Mouse (Mus musculus): ENCODE data around the gene Ppp1r15a. TPM values are rescaled to one million over a fixed set of nuclear protein-coding genes. Genes with fewer than 3 reads are reported as not detected.
"Not testable (repeated sequence)": the region's sequence is repeated elsewhere in the genome, so short reads cannot be mapped to it uniquely, and the experiment has no call there.

Gene Ppp1r15a
- polyA plus RNA-seq, 1 experiment from 2014 or later = 14.2 TPM

DNA sequence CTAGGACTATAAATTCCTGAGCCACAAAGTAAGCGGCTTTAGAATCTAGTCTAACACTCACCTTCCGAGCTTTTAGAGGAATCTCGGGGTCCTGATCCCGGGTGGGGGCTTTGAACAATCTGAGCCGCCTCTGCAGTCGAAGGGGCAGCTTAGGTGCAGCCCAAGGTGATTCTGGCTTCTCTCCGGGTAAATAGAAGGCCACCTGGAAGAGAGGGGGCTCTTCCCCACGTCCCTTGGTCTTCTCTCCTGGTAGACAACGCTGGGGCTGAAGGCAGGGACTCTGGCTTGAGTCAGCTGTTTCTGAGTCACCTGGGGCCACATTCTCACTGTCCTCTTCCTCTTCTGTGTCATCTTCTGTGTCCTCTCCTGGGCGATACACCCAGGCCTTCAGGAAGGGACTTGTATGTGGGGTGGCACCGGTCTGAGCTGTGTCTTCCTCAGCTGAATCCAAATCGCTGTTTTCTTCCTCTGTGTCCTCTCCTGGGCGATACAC, 2.3 kb downstream of the Ppp1r15a start:
- 85% methylated on average over 13 of the region's 13 CpGs for WGBS
- no peak for ATAC-seq (ENCODE audit: low read depth)
- H3K36me3 ChIP-seq (ENCODE audit: control insufficient read depth, insufficient read depth, low read length) = no peaks in the 10 kb centered on the region
- H3K4me3 ChIP-seq (ENCODE audit: low read depth, low read length) = no peak overlapping the region
- H3K27ac ChIP-seq (ENCODE audit: low read depth, low read length) = no peak overlapping the region
- H3K4me1 ChIP-seq (ENCODE audit: control insufficient read depth, insufficient read depth, low read length) = peaks cover 10% of the 10 kb centered on the region; the same call in 1 of the 2 replicates
- H3K4me2 ChIP-seq (ENCODE audit: low read depth, low read length) = no peak overlapping the region
- H3K27me3 ChIP-seq (ENCODE audit: control insufficient read depth, insufficient read depth, low read length) = no peaks in the 10 kb centered on the region
- H3K9me3 ChIP-seq (ENCODE audit: control insufficient read depth, low read length) = no peaks in the 10 kb centered on the region
- no peak overlapping the region for H3K9ac ChIP-seq (replicated peaks; ENCODE audit: low read depth, low read length)

DNA sequence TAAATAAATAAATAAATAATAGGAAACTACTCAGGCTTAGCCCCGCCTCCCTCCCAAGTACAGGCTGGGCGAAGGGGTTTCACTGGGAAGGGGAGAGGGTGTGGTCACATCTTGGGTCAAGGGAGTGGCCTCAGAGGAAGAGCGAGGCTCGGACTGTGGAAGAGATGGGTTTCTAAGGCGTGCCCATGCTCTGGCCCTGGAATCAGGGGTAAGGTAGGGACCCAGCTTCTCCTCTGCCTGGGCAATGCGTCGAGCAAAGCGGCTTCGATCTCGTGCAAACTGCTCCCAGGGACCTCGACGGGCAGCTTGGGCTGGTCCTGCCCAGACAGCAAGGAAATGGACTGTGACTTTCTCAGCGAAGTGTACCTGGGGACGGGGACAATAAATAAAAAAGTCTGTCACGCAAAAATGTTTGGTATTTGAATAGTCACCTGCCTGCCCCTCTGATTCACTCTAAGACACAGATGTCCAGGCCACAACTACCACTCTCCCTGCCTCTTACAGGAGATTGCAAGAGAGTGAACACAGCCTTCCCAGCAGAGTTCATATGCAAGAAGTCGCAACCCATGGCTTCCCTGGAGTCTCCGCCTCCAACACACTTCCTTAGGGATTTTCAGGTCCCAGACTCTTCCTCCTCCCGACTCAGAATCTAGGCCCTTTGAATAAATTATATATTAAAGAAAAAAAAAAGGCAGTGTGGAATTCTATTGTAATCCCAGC, 3.0 kb downstream of the Ppp1r15a start:
- Histone ChIP-seq H3K36me3 (ENCODE audit: control insufficient read depth, insufficient read depth, low read length) (no peaks in the 10 kb centered on the region), H3K9ac (replicated peaks; ENCODE audit: low read depth, low read length) (no peak overlapping the region), H3K4me2 (ENCODE audit: low read depth, low read length) (no peak overlapping the region), H3K4me3 (ENCODE audit: low read depth, low read length) (no peak overlapping the region), H3K9me3 (ENCODE audit: control insufficient read depth, low read length) (no peaks in the 10 kb centered on the region), H3K4me1 (ENCODE audit: control insufficient read depth, insufficient read depth, low read length) (peaks cover 10% of the 10 kb centered on the region; the same call in 1 of the 2 replicates), H3K27ac (ENCODE audit: low read depth, low read length) (no peak overlapping the region), H3K27me3 (ENCODE audit: control insufficient read depth, insufficient read depth, low read length) (no peaks in the 10 kb centered on the region)
- ATAC-seq (ENCODE audit: low read depth) = no peak
- 74% methylated on average over 18 of the region's 18 CpGs for WGBS

GRCm38 (mm10) chr7:45522194-45522752, 3.8 kb downstream of the Ppp1r15a start:
- WGBS = 60% methylated on average over 16 of the region's 16 CpGs
- no peak for ATAC-seq (ENCODE audit: low read depth)
- H3K9ac ChIP-seq (replicated peaks; ENCODE audit: low read depth, low read length) = no peak overlapping the region

GRCm38 (mm10) chr7:45521728-45522184, 4.3 kb downstream of the Ppp1r15a start:
- no peaks in the 10 kb centered on the region for H3K36me3 ChIP-seq (ENCODE audit: control insufficient read depth, insufficient read depth, low read length)
- peak overlapping the region; percentile 51 for H3K4me2 ChIP-seq (ENCODE audit: low read depth, low read length)
- peak; percentile 71 for ATAC-seq (ENCODE audit: low read depth)
- H3K9me3 ChIP-seq (ENCODE audit: control insufficient read depth, low read length) = no peaks in the 10 kb centered on the region
- H3K4me3 ChIP-seq (ENCODE audit: low read depth, low read length) = peak overlapping the region; percentile 42
- peak overlapping the region; percentile 73 for H3K27ac ChIP-seq (ENCODE audit: low read depth, low read length)
- H3K9ac ChIP-seq (replicated peaks; ENCODE audit: low read depth, low read length) = peak overlapping the region; percentile 55; the same call in 1 of the 2 replicates
- H3K4me1 ChIP-seq (ENCODE audit: control insufficient read depth, insufficient read depth, low read length) = peaks cover 10% of the 10 kb centered on the region; the same call in 1 of the 2 replicates
- no peaks in the 10 kb centered on the region for H3K27me3 ChIP-seq (ENCODE audit: control insufficient read depth, insufficient read depth, low read length)
- WGBS = under 1% methylated on average over 28 of the region's 28 CpGs

More at GRCm38 (mm10) chr7:45522194-45522752, 3.8 kb downstream of the Ppp1r15a start:
- no peak overlapping the region for H3K27ac ChIP-seq (ENCODE audit: low read depth, low read length)
- no peaks in the 10 kb centered on the region for H3K9me3 ChIP-seq (ENCODE audit: control insufficient read depth, low read length)
- peak overlapping the region; percentile 42; the same call in 1 of the 2 replicates for H3K4me3 ChIP-seq (ENCODE audit: low read depth, low read length)
- H3K27me3 ChIP-seq (ENCODE audit: control insufficient read depth, insufficient read depth, low read length) = no peaks in the 10 kb centered on the region
- H3K4me2 ChIP-seq (ENCODE audit: low read depth, low read length) = peak overlapping the region; percentile 51
- H3K4me1 ChIP-seq (ENCODE audit: control insufficient read depth, insufficient read depth, low read length) = peaks cover 10% of the 10 kb centered on the region; the same call in 1 of the 2 replicates
- no peaks in the 10 kb centered on the region for H3K36me3 ChIP-seq (ENCODE audit: control insufficient read depth, insufficient read depth, low read length)

DNA sequence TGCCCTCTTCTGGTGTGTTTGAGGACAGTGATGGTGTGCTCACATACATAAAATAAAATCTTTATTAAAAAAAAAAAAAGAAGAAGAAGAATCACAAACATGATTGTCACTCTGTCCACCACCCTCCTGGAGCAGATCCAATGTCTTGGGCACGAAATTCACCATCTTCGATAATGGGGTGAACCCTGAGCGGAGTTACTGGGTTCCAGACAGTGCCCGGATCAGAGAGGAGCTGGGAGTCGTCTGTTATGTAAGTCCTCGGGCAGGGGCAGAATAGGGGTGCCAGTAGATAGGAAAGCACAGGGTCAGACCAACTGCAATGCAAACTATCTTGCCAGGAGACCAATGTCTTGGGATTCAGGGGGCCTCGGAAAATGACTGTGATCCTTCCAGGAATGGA, 5.5 kb downstream of the Ppp1r15a start:
- Histone ChIP-seq H3K9me3 (ENCODE audit: control insufficient read depth, low read length) (no peaks in the 10 kb centered on the region), H3K4me1 (ENCODE audit: control insufficient read depth, insufficient read depth, low read length) (peaks cover 9% of the 10 kb centered on the region; the same call in 1 of the 2 replicates)
- WGBS = 93% methylated on average over 7 of the region's 7 CpGs

DNA sequence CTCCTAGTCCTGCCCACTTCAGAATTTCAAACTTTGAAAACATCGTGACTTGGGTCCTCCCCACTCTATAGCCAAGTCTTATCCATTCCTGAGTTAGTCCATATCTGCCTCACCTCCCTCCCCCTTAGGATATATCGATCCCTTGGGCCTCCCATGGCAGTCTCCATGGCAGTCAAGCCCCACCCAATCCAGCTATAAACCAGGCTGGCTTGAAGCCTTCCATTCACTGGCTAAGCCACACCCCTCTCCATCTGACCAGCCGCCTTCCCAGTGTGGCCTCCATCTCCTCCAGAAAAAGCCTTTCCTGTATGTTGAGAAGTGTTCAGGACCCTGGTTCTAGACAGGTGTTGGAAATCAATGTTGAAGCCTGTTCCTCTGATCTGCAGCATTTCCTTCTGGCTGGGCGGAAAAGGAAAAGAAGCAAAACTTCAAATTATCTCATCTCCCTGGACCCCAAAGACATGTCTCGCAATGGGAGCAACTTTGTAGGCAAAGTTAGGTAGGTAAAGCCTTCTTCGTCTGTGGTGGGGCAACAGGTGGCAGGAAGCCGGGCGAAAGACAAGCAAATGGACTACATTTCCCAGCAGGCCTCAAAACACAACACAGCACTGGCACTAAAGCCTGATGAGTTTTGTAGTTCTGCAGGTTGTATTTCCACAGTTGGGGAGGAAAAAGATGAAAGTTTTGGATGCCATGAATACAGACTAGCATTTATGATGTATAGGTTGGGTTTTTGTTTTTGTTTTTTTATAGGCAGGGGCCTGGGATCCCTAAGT, 6.5 kb downstream of the Ppp1r15a start:
- H3K9ac ChIP-seq (replicated peaks; ENCODE audit: low read depth, low read length) = no peak overlapping the region
- no peak for ATAC-seq (ENCODE audit: low read depth)
- H3K4me2 ChIP-seq (ENCODE audit: low read depth, low read length) = no peak overlapping the region
- H3K27ac ChIP-seq (ENCODE audit: low read depth, low read length) = no peak overlapping the region
- no peaks in the 10 kb centered on the region for H3K36me3 ChIP-seq (ENCODE audit: control insufficient read depth, insufficient read depth, low read length)
- no peaks in the 10 kb centered on the region for H3K9me3 ChIP-seq (ENCODE audit: control insufficient read depth, low read length)
- H3K4me1 ChIP-seq (ENCODE audit: control insufficient read depth, insufficient read depth, low read length) = no peaks in the 10 kb centered on the region; the same call in 1 of the 2 replicates
- 70% methylated on average over 8 of the region's 8 CpGs for WGBS
- H3K27me3 ChIP-seq (ENCODE audit: control insufficient read depth, insufficient read depth, low read length) = no peaks in the 10 kb centered on the region
- H3K4me3 ChIP-seq (ENCODE audit: low read depth, low read length) = no peak overlapping the region

More for the DNA sequence above, 5.5 kb downstream of the Ppp1r15a start:
- ATAC-seq (ENCODE audit: low read depth) = no peak
- Histone ChIP-seq H3K27ac (ENCODE audit: low read depth, low read length) (no peak overlapping the region), H3K4me3 (ENCODE audit: low read depth, low read length) (no peak overlapping the region), H3K36me3 (ENCODE audit: control insufficient read depth, insufficient read depth, low read length) (no peaks in the 10 kb centered on the region), H3K27me3 (ENCODE audit: control insufficient read depth, insufficient read depth, low read length) (no peaks in the 10 kb centered on the region), H3K4me2 (ENCODE audit: low read depth, low read length) (no peak overlapping the region), H3K9ac (replicated peaks; ENCODE audit: low read depth, low read length) (no peak overlapping the region)

- H3K4me3 ChIP-seq (ENCODE audit: low read depth, low read length) = no peak overlapping the region
- no peaks in the 10 kb centered on the region for H3K27me3 ChIP-seq (ENCODE audit: control insufficient read depth, insufficient read depth, low read length)
- 95% methylated on average over 16 of the region's 16 CpGs for WGBS
- H3K36me3 ChIP-seq (ENCODE audit: control insufficient read depth, insufficient read depth, low read length) = no peaks in the 10 kb centered on the region
- no peak overlapping the region for H3K27ac ChIP-seq (ENCODE audit: low read depth, low read length)
- no peak overlapping the region for H3K9ac ChIP-seq (replicated peaks; ENCODE audit: low read depth, low read length)
- H3K4me2 ChIP-seq (ENCODE audit: low read depth, low read length) = no peak overlapping the region
- no peaks in the 10 kb centered on the region for H3K4me1 ChIP-seq (ENCODE audit: control insufficient read depth, insufficient read depth, low read length)
- ATAC-seq (ENCODE audit: low read depth) = no peak
- H3K9me3 ChIP-seq (ENCODE audit: control insufficient read depth, low read length) = no peaks in the 10 kb centered on the region
These were observed 7.5 kb downstream of the Ppp1r15a start for GRCm38 (mm10) chr7:45518618-45519017.

GRCm38 (mm10) chr7:45516846-45517245, 9.2 kb downstream of the Ppp1r15a start:
- 72% methylated on average over 5 of the region's 5 CpGs for WGBS
- not testable (repeated sequence) for H3K36me3 ChIP-seq (ENCODE audit: control insufficient read depth, insufficient read depth, low read length); H3K4me3 ChIP-seq (ENCODE audit: low read depth, low read length); H3K9ac ChIP-seq (replicated peaks; ENCODE audit: low read depth, low read length); H3K4me2 ChIP-seq (ENCODE audit: low read depth, low read length); ATAC-seq (ENCODE audit: low read depth); H3K27ac ChIP-seq (ENCODE audit: low read depth, low read length); H3K9me3 ChIP-seq (ENCODE audit: control insufficient read depth, low read length); H3K4me1 ChIP-seq (ENCODE audit: control insufficient read depth, insufficient read depth, low read length); H3K27me3 ChIP-seq (ENCODE audit: control insufficient read depth, insufficient read depth, low read length)
